Mouse (Mus musculus) CH12.LX (cell line): ENCODE data around the gene Efhd1. TPM values are rescaled to one million over a fixed set of nuclear protein-coding genes. Genes with fewer than 3 reads are reported as not detected.

Source experiments
- DNase-seq: peaks from one replicate; pipeline ENCODE4 v3.0.0-alpha.2; 2013; ENCODE audit errors: extremely low read depth
- H3K27ac ChIP-seq: 2 replicates; pipeline ENCODE4 v1.5.1; 2012; ENCODE audit warnings: low read depth, mild to moderate bottlenecking, control low read depth, moderate library complexity; ENCODE audit not compliant: insufficient read depth
- H3K27me3 ChIP-seq: replicated peaks from 2 replicates; pipeline ENCODE3; 2012; ENCODE audit warnings: inconsistent platforms
- H3K36me3 ChIP-seq, 2 experiments: replicated peaks in 1 of 2; 2 replicates each; pipeline versions ENCODE3 to v1.6.1; 2012; ENCODE audit warnings: inconsistent platforms in 1 of 2, low read length in 1 of 2, mild to moderate bottlenecking in 1 of 2, mixed read lengths in 1 of 2, moderate library complexity in 1 of 2; ENCODE audit not compliant: control insufficient read depth in 1 of 2, insufficient read depth in 1 of 2
- H3K4me1 ChIP-seq, 2 experiments: 2 replicates each; pipeline ENCODE4 v1.6.1; 2012; ENCODE audit warnings: inconsistent platforms in 1 of 2, moderate library complexity in 1 of 2; ENCODE audit not compliant: insufficient read depth in 2 of 2, control insufficient read depth in 1 of 2
- H3K4me2 ChIP-seq: 2 replicates; pipeline ENCODE4 v1.6.1; 2012; ENCODE audit warnings: low read depth, mild to moderate bottlenecking, control low read depth; ENCODE audit not compliant: poor library complexity, insufficient read depth, severe bottlenecking
- H3K4me3 ChIP-seq, 3 experiments: fragments of 150-350 bp in 1 of 3; sonication (generic) in 1 of 3; replicated peaks in 1 of 3; 2 replicates each; pipeline versions ENCODE3 to v1.5.1; 2011 to 2012; ENCODE audit warnings: low read depth in 2 of 3, low read length in 2 of 3, mild to moderate bottlenecking in 2 of 3, moderate library complexity in 2 of 3, control low read depth in 1 of 3, improper control_type of control experiment in 1 of 3, inconsistent platforms in 1 of 3, mixed read lengths in 1 of 3; ENCODE audit not compliant: poor library complexity in 1 of 3
- H3K79me2 ChIP-seq: replicated peaks from 2 replicates; pipeline ENCODE4 v1.6.1; 2012; ENCODE audit warnings: mild to moderate bottlenecking, moderate library complexity; ENCODE audit not compliant: control insufficient read depth, poor library complexity, insufficient read depth, severe bottlenecking; ENCODE audit errors: extremely low read depth
- H3K9ac ChIP-seq: 2 replicates; pipeline ENCODE4 v1.6.1; 2012; ENCODE audit warnings: low read depth, mild to moderate bottlenecking, control low read depth, moderate library complexity; ENCODE audit not compliant: insufficient read depth
- H3K9me3 ChIP-seq: replicated peaks from 2 replicates; pipeline ENCODE3; 2012; ENCODE audit warnings: low read length, inconsistent platforms, mixed read lengths
- CHD2 ChIP-seq: IDR thresholded peaks from 2 replicates; pipeline ENCODE4 v1.6.1; 2011; ENCODE audit warnings: low read length, improper control_type of control experiment
- E2F4 ChIP-seq: IDR thresholded peaks from 2 replicates; pipeline ENCODE4 v1.6.1; 2011; ENCODE audit warnings: low read depth, low read length, improper control_type of control experiment; ENCODE audit not compliant: insufficient replicate concordance
- ETS1 ChIP-seq: conservative IDR thresholded peaks from 2 replicates; pipeline ENCODE4 v1.6.1; 2012; ENCODE audit warnings: low read depth, mild to moderate bottlenecking, inconsistent platforms, low read length, improper control_type of control experiment, moderate library complexity
- GABPA ChIP-seq: IDR thresholded peaks from 2 replicates; pipeline ENCODE4 v1.6.1; 2012; ENCODE audit warnings: low read depth, low read length, improper control_type of control experiment, inconsistent platforms; ENCODE audit not compliant: insufficient replicate concordance
- KAT2A ChIP-seq: IDR thresholded peaks from 2 replicates; pipeline ENCODE4 v1.6.1; 2012; ENCODE audit warnings: low read length, improper control_type of control experiment, inconsistent platforms; ENCODE audit not compliant: insufficient replicate concordance
- MAFK ChIP-seq: IDR thresholded peaks from 2 replicates; pipeline ENCODE4 v1.6.1; 2011; ENCODE audit warnings: low read length, improper control_type of control experiment; ENCODE audit not compliant: insufficient replicate concordance
- MEF2A ChIP-seq: IDR thresholded peaks from 2 replicates; pipeline ENCODE4 v1.6.1; 2014; ENCODE audit warnings: low read depth, mild to moderate bottlenecking, inconsistent platforms, low read length, improper control_type of control experiment, borderline replicate concordance
- MYC ChIP-seq: IDR thresholded peaks from 2 replicates; pipeline ENCODE4 v1.6.1; 2011; ENCODE audit warnings: low read depth, mild to moderate bottlenecking, improper control_type of control experiment, low read length
- POLR2AphosphoS2 ChIP-seq: IDR thresholded peaks from 2 replicates; pipeline ENCODE4 v1.6.1; 2011; ENCODE audit warnings: low read depth, low read length, improper control_type of control experiment
- RAD21 ChIP-seq: IDR thresholded peaks from 2 replicates; pipeline ENCODE4 v1.6.1; 2011; ENCODE audit warnings: low read depth, mild to moderate bottlenecking, low read length, improper control_type of control experiment, moderate library complexity
- RCOR1 ChIP-seq: conservative IDR thresholded peaks from 2 replicates; pipeline ENCODE4 v1.6.1; 2012; ENCODE audit warnings: low read depth, mild to moderate bottlenecking, inconsistent platforms, low read length, improper control_type of control experiment
- SMC3 ChIP-seq: IDR thresholded peaks from 2 replicates; pipeline ENCODE4 v1.6.1; 2011; ENCODE audit warnings: low read depth, low read length, improper control_type of control experiment
- TCF12 ChIP-seq: IDR thresholded peaks from 2 replicates; pipeline ENCODE4 v1.6.1; 2014; ENCODE audit warnings: low read depth, mild to moderate bottlenecking, inconsistent platforms, low read length, improper control_type of control experiment
- ZMIZ1 ChIP-seq: IDR thresholded peaks from 2 replicates; pipeline ENCODE4 v1.6.1; 2012; ENCODE audit warnings: low read depth, mild to moderate bottlenecking, inconsistent platforms, low read length, improper control_type of control experiment
- dilution Hi-C: fragments of 300-500 bp; cut with MboI; formaldehyde crosslinking; loops from 2 replicates; pipeline ENCODE4 v1.14.3; 2020; ENCODE audit warnings: low sequenced_read_pairs; ENCODE audit not compliant: extremely low pct_unique_long_range_greater_than_20kb, extremely low pct_ligation_motif_present
- in situ Hi-C: fragments of 300-500 bp; cut with MboI; formaldehyde crosslinking; loops from 3 replicates; pipeline ENCODE4 v1.14.3; 2019; ENCODE audit warnings: low sequenced_read_pairs, low pct_ligation_motif_present, low pct_unique_long_range_greater_than_20kb, mixed read lengths
- polyA plus RNA-seq: library from polyadenylated mRNA; unstranded; fragments of >175 nt; gene quantifications from 2 replicates; pipeline ENCODE4 v1.2.1, GENCODE M21; 2012; ENCODE audit warnings: low read depth; ENCODE audit not compliant: insufficient read length
- total RNA-seq, 2 experiments: library from RNA; depleted of rRNA; stranded (reverse); fragments of 300-350 nt in 1 of 2; fragments of >200 nt in 1 of 2; gene quantifications; 2 replicates each; pipeline ENCODE4 v1.2.3; 2012 to 2014

Efhd1 gene
- total and polyA plus RNA-seq, 3 experiments = 0.12 to 1.2 (median 0.13) TPM

- Histone ChIP-seq H3K27me3 (no peaks in the 10 kb centered on the region), H3K4me2 (no peak overlapping the region), H3K4me3 (no peak overlapping the region), H3K79me2 (no peaks in the 10 kb centered on the region), H3K9me3 (peaks cover 5% of the 10 kb centered on the region), H3K27ac (no peak overlapping the region), H3K9ac (no peak overlapping the region), H3K4me1 (peaks cover 7 to 16% of the 10 kb centered on the region in 2 experiments; a peak in 3 of 4 replicates), H3K36me3 (no peaks in the 10 kb centered on the region)
- TF ChIP-seq E2F4 (no peak), MAFK (no peak)
- DNase-seq = no peak
- dilution Hi-C loops (no loop called here), in situ Hi-C loops (no loop called here)
These were observed 51.7 kb downstream of the Efhd1 start for GRCm38 (mm10) chr1:87315894-87316293.

DNA sequence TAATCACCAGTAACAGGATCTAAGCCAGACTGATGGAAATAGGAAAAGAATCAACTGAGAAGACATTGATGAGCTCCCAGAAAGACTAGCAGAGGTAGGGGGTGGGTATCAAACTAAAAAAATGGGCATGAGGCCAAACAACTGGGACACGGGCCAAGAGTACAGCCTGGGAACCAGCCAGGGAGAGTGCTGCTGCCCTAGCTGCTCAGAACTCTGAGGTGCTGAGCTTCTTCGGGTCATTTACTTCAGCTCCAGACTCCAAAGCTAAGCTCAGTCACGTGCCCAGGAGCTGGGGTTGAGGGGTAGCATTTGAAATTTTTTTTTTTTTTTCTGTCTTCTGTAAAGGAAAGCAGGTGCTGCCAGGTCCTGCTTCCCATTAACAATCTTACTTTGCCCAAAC is 52.5 kb downstream of the Efhd1 start:
- Histone ChIP-seq H3K27ac (no peak overlapping the region), H3K79me2 (no peaks in the 10 kb centered on the region), H3K4me1 (peaks cover 7 to 23% of the 10 kb centered on the region in 2 experiments; a peak in 3 of 4 replicates), H3K4me3 (no peak overlapping the region), H3K36me3 (no peaks in the 10 kb centered on the region), H3K9ac (no peak overlapping the region), H3K9me3 (peaks cover 8% of the 10 kb centered on the region), H3K27me3 (no peaks in the 10 kb centered on the region), H3K4me2 (no peak overlapping the region)
- no peak for TF ChIP-seq RAD21
- TF ChIP-seq E2F4 = no peak
- no peak for TF ChIP-seq ZMIZ1
- no peak for TF ChIP-seq ETS1
- no peak for TF ChIP-seq SMC3
- TF ChIP-seq RCOR1 = no peak
- no peak for TF ChIP-seq MEF2A
- TF ChIP-seq CHD2 = no peak
- TF ChIP-seq GABPA = no peak
- no peak for DNase-seq
- in situ Hi-C loops = no loop called here
- dilution Hi-C loops = no loop called here

GRCm38 (mm10) chr1:87321071-87321470 is 56.9 kb downstream of the Efhd1 start:
- in situ Hi-C loops = no loop called here

More at GRCm38 (mm10) chr1:87321071-87321470, 56.9 kb downstream of the Efhd1 start:
- Histone ChIP-seq H3K4me2 (no peak overlapping the region), H3K4me3 (no peak overlapping the region), H3K9ac (no peak overlapping the region), H3K79me2 (no peaks in the 10 kb centered on the region; the same call in 1 of the 2 replicates), H3K4me1 (peaks cover 5 to 43% of the 10 kb centered on the region in 2 experiments; a peak in 3 of 4 replicates), H3K27me3 (no peaks in the 10 kb centered on the region), H3K36me3 (no peaks in the 10 kb centered on the region), H3K9me3 (peaks cover 8% of the 10 kb centered on the region), H3K27ac (0 out of 2 replicates have a peak overlapping the region, but pooled peaks have one; percentile 2)
- TF ChIP-seq POLR2AphosphoS2 (no peak), MYC (no peak), ETS1 (no peak), TCF12 (no peak), KAT2A (no peak)
- dilution Hi-C loops = no loop called here
- DNase-seq = no peak
